Mouse (Mus musculus) ovary, adult 18-20 months (tissue): ENCODE results near the gene Sptbn4.

ENCODE experiments used
- DNase-seq: peaks from one replicate; pipeline ENCODE4 v3.0.0; 2022; ENCODE audit warnings: low spot score, mixed read lengths

Gene Sptbn4

GRCm38 (mm10) chr7:27354144-27354543, 93.3 kb downstream of the Sptbn4 start:
- DNase-seq, result no peak

DNA sequence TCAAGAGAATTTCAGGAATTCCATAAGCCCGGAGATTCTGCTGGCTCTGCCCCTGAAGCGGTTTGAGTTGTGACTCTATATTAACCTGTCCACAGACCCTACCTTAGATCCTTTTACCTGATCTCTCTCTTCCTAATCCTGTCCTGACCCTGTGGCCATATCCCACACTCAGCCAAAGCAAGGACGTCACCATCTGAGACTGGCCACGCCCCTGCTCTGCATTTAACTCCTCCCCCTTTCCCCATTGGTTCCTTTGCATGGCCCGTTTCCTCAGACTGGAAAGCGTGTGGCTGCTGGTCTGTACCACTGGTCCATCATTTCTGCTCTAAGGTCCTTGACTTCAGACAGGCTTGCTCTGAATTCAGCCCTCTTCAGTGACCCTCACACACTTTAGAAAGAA, 102.0 kb downstream of the Sptbn4 start:
- no peak for DNase-seq

- DNase-seq, result no peak
Measured at GRCm38 (mm10) chr7:27342595-27342994, 104.9 kb downstream of the Sptbn4 start.

DNA sequence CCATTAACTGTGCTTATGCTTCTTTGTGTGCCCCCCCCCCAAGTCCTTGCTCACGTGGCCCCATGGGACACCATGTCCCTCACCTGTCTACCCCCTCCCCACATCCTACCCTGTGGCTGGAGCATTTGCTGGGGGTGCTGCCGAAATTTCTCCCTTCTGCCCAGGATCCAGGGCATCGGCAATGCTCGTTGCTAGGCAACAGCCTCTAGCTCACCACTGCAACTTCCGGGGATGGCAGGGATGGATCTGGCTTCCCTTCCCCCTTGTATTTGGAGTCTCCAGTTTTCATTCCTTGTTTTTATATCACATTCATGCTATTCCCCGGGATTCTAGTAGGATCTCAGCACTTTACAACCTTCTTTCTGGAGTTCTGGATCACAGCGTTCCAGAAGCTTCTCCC, 108.0 kb downstream of the Sptbn4 start:
- DNase-seq, result no peak

DNA sequence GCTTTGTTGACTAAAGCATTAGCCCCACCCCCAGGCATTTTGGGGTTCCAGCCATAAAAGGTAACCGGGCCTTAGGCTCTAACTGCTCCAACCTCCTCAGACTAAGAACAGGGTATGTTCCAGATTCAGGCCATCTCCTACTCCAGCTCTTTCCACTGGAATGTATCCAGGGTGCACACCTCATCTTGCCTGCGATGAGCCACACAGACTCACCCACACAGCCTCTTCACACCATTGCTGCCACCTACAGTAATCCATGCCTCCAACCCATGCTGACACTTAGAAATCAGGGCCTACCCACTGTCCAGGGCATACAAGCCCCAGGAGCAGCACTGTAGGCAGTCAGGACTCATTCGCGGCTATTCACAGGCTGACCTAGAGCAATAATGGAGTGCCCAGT, 108.4 kb downstream of the Sptbn4 start:
- no peak for DNase-seq

GRCm38 (mm10) chr7:27337175-27337853, 110.2 kb downstream of the Sptbn4 start, which contains the start of gene Ltbp4:
Gene Ltbp4 (minus strand): TSS chr7:27337692.
- DNase-seq, result no peak

- peak; percentile 68 for DNase-seq
Measured at GRCm38 (mm10) chr7:27335928-27336823, 111.3 kb downstream of the Sptbn4 start.

DNA sequence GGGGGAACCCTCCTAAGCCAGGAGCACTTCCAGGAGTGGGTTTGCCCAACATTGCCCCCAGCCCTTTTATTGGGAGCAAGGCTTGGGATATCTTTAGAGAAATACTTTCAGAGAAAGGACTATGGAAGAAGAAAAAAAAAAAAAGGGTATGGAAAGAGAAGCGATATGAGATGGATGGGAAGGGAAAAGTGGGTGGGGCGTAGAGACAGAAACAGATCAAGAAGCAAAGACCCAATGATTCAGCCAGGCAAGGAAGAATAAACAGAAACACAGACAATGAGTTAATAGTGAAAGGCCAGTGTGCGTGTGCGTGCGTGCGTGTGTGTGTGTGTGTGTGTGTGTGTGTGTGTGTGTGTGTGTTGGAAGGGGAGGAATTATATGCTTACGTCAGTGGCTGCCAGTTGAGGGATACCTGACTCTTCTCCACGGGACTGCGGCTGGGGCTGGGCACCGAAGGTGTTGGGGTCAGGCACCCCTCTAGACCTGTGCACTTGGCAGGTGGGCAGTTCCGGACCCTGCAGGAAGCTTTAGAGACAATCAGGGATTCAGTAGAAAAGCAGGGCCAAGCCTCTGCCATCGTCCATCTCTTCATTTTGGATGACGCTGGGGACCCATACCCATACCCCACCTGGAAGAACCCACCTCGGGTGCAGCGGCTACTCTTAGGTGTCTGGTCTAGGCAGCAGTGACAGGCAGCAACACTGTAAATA, 112.3 kb downstream of the Sptbn4 start:
- no peak for DNase-seq

GRCm38 (mm10) chr7:27334405-27334911, 113.0 kb downstream of the Sptbn4 start:
- DNase-seq, result no peak

- no peak for DNase-seq
Measured at GRCm38 (mm10) chr7:27333316-27333941, 114.1 kb downstream of the Sptbn4 start.

DNA sequence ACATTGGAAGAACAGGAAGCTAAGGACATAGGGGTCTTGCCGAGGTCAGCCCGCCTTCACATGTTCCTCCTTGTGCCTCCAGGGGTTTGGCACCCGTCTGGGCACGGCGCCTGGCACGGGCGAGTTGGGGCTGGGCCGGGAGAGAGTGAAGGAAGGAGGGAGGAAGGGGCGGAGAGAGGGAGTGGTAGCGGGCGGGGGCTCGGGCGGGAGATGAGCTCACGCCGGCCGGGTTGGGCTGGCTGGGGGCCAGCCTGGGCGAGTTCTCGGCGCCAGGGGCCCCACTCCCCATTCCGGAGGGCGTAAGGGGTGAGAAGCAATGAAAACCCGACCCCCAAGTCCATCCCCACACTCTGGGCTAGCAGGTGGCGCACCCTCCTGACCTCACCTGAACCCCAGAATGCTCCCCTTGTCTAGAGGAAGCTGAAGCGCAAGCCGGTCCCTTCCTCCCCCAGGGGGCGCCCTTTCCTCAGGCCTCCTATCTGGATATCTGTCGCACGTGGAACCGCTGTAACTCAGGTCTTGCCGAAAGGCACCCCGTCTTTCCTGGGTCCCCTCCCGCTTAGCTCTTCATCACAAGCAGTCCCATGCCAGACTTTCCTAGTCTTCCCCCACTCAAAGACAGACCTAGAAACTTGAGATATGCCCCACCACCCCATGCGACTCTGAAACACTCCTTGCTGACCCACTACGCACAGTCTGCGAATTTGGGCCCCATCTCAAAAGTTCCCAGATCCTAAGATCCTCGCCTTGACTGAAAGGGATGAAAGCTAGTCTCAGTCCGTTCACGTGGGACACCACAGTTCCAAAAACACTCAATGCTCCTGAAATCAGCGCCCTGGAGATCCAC, 114.9 kb downstream of the Sptbn4 start:
- DNase-seq, result peak; percentile 69

- no peak for DNase-seq
Measured at GRCm38 (mm10) chr7:27331854-27332253, 115.6 kb downstream of the Sptbn4 start.

DNA sequence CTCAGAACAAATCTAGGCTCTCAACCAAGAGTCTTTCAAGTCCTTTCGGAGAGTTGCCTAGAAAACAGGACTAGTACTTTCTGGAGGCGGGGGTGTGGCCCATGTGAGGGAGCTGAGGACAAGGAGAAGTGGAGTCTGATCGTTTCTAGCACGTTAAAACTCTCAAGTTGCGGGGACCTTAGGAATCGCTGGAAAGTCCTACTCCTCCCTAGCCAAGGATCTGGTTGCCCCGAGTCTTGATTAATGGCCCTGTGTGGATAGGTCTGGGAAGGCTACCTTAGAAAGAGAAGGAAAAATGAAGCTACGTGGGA, 116.0 kb downstream of the Sptbn4 start:
- no peak for DNase-seq

GRCm38 (mm10) chr7:27330709-27331540, 116.6 kb downstream of the Sptbn4 start:
- peak; percentile 88 for DNase-seq

- DNase-seq, result no peak
Measured at GRCm38 (mm10) chr7:27329981-27330380, 117.5 kb downstream of the Sptbn4 start.

DNA sequence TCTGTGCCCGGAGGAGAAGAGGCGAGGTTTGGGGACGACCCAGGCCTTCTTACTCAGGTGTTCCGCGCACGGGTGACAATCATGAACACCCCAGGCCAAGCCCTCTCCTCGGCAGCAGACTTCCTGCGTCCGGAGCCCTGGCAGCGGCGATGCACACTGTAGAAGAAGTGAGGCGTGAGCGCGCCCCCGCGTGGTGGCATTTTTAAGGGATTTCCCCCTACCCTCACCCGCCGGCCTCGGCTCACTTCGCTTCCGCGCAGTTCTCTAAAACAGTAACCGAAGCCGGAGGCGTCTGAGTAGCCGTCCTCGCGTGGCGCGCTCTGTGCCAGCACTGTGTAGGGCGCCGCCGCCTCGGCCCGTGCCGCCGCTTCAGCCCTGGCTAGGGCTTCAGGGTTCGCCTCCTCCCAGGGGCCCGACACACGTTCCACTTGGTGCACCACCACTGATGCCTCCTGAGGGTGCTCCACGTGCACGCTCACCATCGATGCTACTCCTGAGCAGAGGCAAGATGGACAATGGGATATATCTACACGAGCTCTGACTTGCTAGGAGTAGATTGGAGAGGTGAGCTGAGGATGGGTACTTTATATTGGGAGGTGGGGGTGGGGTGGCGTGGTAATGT, 118.0 kb downstream of the Sptbn4 start:
- DNase-seq, result no peak

- DNase-seq, result no peak
Measured at GRCm38 (mm10) chr7:27328648-27329047, 118.8 kb downstream of the Sptbn4 start.

GRCm38 (mm10) chr7:27328161-27328560, 119.3 kb downstream of the Sptbn4 start:
- DNase-seq, result no peak

DNA sequence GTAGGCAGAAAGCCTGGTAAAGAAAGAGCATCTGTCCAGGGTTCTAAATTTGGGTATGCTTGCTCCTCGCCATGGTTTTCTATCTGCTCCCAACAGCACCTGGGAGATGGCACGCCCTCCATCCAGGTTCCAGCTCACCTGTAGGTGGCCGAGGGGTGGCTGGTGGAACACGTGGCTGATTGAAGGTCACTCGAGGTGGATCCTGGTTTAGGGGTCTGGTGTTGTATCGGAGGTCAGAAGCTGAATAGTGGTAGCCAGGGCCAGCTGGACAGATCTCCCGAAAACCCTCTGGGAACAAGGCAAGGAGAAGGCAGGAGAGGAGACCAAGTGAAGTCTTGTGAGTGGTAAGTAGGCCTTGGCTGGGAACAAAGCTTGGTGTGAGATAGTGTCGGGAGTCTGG, 120.0 kb downstream of the Sptbn4 start:
- DNase-seq, result no peak
